Mouse (Mus musculus): ENCODE measurements at regions not wholly inside any gene's neighbourhood (a gene's known extent, or its start where the extent isn't known, plus 50 kb on each side); places are given as distances from the start of the nearest gene placed in this dataset.

DNA sequence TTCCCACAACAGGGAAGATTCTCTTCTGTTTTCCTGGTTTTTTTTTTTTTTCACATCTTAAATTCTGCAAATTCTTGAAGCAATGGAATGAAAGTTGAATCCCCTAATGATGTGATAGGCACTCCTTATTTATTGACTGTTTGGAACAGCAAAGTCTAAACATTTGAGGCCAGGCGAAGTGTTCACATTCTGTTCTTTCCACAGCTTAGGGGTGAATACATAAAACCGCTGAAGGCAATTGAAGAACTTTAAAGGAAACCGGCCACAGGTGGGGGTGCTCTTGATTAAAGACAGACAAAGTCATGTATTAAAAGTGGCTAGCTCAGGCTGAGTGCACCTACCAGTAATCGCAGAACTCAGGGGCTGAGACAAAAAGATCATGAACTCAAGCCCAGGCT, 166.6 kb upstream of the Hnrnpa3 start:
- no peak for TF ChIP-seq GATA1 (IDR thresholded peaks at IDR 0.05; ENCODE audit: low read length)
- no peak for TF ChIP-seq TAL1 (IDR thresholded peaks at IDR 0.05; ENCODE audit: low read length)

All from erythroblast, embryonic 14.5 days (primary cell).